Mouse (Mus musculus) central nervous system, embryonic 14 days (tissue): ENCODE data around the gene Ankub1. TPM values are rescaled to one million over a fixed set of nuclear protein-coding genes. Genes with fewer than 3 reads are reported as not detected.

ENCODE experiments used
- polyA plus RNA-seq: library from polyadenylated mRNA; depleted of rRNA; stranded (reverse); fragments of >200 nt; gene quantifications from 2 replicates; pipeline ENCODE4 v1.2.3, GENCODE M21; 2012; rRNA removed

Ankub1 gene
- polyA plus RNA-seq, result 0.04 and 0.13 TPM in 2 replicates

GRCm38 (mm10) chr3:57692719-57693118, at the start of gene Ankub1:
TSS of gene Ankub1 (minus strand) at chr3:57692799.

GRCm38 (mm10) chr3:57735511-57736370, 43.1 kb upstream of the Ankub1 start, which contains the start of gene Rnf13:
TSS of gene Rnf13 (plus strand) at chr3:57736062.

GRCm38 (mm10) chr3:57651231-57651864, 41.3 kb downstream of the Ankub1 start, which contains the start of gene Commd2:
TSS of gene Commd2 (minus strand) at chr3:57651715.

Other genes starting within 250 kb of the Ankub1 start
- gene Wwtr1, start 116.9 kb downstream of the Ankub1 start, polyA plus RNA-seq, result 21.6 and 24.7 TPM in 2 replicates
- 56.8 and 59.4 TPM in 2 replicates for gene Commd2, start 41.1 kb downstream of the Ankub1 start, polyA plus RNA-seq
- gene Rnf13, start 43.3 kb upstream of the Ankub1 start, polyA plus RNA-seq, result 38.3 and 46.7 TPM in 2 replicates
- gene Pfn2, start 155.3 kb upstream of the Ankub1 start, polyA plus RNA-seq, result 395 and 447 TPM in 2 replicates